Mouse (Mus musculus) NIH3T3 (cell line): Measurements from ENCODE around the gene Grip2.

Experiments
- DNase-seq: peaks from one replicate; pipeline ENCODE4 v3.0.0-alpha.2; 2012; ENCODE audit warnings: low read depth

Gene Grip2

DNA sequence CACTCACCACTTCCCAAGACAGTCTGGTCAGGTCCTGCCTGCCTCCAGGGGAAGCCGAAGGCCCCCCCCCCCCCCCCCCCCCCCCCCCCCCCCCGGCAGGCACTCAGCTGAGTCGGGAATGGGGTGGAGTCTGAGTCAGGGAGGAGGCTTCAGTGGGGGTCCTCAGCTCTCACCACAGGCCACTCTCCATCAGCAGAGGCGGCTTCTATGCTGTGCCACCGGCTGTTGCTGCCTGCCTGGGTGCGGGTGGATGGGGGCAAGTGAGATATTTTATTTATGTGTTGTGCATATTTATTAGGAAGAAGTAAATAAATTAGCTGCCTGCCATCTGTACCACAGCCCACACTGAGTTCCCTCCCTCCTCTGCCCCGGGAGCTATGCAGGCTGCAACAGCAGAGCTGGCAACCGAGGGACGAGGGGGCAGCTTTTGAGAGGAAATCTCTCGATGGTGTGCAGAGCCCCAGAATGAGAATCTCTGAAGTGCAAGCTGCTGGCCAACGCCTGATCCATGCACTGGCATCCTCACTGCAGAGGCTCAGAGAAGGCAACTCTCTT, at the start of gene Grip2:
Gene Grip2 (minus strand): TSS at position 235 of the 555 bp plus-strand sequence.
- no peak for DNase-seq

DNA sequence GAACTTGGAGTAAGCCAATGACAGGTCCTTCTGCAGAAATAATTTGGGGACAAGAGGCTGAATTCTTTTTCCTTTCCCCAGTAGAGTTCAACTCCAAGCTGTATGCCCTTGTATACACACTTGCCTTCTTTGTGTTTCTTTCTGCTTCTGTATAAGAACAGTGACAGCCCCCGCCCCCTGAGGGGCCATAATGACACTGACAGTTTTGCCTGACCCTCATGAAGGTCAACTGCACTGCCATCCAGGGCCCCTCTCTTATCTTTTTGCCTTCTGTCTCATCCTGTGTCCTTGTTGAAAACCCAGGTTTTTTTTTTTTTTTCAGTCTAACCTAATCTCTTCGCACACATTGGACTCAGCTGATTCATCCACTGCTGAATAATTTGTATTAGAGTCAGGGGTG, 45.7 kb upstream of the Grip2 start:
- DNase-seq: no peak

- no peak for DNase-seq
Measured at GRCm38 (mm10) chr6:91868091-91868490, 41.0 kb upstream of the Grip2 start.

DNA sequence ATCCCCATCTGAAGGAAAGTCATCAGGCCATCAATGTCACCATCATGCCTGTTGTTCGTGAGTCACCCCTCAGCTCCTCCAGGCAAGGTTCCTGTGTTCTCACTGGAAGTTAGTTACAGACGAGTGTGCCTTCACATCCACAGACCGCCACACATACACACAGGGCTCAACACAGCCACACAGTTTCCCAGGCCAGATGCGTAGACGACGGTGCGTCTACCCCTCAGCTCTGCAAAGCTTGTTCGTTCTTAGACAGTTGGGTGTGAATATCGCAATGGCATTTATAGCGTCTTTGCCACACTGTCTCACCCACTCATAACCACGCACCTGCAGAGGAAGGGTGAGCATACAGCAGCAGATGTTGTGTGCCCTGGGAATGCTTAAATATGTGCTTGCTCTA, 38.6 kb upstream of the Grip2 start:
- no peak for DNase-seq

DNA sequence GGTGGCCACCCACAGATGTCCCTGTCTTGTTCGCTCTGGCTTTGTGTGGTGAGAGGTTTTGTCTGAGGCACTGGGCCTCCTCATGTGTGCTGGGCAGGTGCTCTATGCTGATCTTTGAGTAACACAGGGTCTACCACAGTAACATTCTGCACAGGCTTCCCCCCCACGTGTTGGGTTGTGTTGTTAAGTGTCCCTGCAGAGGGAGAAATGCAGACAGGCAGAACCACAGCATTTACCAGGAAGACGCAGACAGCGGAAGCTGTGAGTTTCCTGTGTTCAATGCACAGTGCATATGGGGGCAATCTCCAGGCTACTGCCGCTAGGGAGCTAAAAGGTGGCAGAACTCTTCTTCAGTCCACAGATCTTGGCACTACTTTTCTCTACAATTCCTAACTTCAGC, 37.5 kb upstream of the Grip2 start:
- DNase-seq: no peak

GRCm38 (mm10) chr6:91862848-91863247, 35.8 kb upstream of the Grip2 start:
- no peak for DNase-seq

DNA sequence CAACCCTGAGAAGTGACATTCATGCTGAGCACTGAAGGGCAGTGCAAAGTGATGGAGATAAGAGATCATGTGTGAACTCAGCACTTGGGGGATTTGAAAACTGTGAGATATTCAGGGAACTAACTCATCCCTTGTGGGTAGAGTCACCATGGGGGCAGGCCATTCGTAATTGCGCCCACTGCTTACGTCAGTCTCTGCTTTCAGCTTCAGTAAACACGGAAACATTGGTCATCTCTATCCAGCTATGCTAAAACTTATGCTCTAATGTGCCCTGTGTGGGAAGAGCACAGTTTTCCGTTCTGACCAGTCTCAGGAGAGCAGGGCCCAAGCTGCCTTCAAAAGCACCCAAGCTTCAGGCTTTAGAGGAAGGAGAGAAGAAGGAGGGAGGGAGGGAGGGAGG, 31.3 kb upstream of the Grip2 start:
- DNase-seq: peak; percentile 32

- DNase-seq: peak; percentile 73
Measured at GRCm38 (mm10) chr6:91852550-91852949, 25.5 kb upstream of the Grip2 start.

- DNase-seq: no peak
Measured at GRCm38 (mm10) chr6:91843628-91844153, 16.6 kb upstream of the Grip2 start.

DNA sequence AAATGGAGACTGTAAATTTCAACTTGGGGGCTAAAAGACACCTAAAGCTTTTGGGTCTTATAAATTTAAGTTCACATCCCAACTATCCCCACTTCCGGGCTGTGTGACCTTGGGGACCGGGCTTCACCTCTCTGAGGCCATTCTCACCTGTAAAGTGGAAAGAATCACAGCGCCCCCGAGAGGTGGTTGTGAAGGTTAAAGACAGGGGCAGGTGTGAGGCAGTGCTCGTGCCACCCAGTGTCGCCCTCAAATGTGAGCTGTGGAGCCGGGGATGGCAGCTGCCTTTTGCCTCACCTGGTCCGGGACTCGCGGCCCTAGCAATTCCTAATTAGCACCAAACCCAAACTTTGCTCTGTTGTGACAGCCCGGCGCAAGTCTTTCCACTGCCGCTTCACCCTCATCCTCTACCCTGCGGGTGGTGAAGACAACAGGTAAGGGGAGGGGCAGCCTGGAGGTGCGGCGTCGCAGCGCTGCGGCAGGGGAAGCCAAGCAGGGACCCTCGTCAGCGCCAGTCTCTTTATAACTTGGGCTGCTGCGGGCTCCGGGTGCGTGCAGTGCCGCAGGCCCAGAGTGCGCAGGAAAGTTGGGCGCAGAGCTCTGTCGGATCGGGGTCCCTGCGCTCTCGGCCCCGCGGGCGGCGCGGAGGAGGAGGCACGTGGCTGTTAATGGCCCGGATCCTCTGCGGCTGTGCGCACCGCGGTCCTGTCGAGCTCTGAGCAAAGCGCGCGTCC, 16.0 kb upstream of the Grip2 start:
- DNase-seq: no peak

DNA sequence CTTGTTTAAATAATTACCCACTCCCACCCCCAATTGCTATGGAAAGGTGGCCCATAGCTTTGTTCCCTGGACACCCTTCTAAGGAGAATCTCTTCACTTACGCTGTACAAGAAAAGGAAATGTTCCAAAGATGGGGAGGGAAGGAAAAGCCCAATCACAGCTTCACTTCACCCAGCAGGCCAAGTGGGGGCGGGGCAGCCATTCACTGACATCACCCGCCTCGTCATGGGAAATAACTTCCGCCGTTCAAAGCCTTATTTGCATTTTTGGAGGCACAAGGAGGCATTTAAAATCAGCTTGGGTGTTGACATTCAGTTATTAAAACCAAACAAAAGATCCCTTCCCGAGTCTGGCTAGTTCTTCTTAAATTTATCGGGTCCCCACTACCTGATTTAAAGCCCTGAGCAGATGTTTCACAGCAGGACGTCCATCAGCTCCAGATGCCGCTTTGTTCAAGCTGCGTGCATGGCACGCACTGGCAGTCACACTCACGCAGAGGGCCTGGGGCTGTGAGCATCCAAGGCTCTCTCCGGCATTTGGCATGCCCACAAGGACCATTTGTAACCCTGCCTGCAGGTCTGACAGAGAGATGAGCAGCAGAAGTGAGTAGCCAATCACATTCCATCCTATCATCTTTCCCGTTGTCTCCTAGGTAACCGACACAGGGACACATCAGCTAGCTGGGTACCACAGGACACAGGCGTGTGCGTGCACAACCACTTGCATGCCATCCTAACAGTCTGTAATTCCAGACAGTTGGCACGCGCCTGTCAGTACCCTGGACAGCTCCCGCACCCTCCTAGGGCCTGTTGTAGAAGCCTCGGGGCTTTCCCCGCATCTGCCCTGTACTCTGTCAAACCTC, 12.2 kb upstream of the Grip2 start:
- peak; percentile 90 for DNase-seq

DNA sequence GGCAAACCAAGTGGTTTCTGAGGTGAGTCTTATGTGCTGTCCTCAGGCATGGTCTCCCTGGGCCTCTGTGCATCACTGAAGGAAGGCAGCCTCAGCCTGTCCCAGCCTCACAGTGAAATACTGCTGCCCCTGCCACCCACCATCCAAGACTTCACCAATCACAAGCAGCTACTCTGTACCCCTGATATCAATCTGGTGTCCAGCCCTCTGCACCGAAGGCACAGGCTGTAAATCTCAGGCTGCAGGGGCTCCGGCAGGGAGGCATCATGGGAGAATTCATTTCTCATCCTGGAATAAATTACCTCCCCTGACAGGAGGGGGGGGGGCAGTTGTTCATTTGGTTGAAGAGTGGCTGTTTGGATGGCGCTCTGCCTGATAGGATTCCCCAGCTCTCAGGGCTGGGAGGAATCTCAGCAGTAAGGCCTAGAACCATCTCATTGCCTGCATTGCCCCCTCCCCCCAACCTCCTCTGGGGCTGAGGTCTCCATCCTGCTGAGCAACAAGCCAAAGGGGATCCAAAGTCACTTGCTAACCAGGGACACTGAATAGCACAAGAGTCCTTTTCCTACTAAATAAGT, 5.9 kb upstream of the Grip2 start:
- DNase-seq: no peak

- no peak for DNase-seq
Measured at GRCm38 (mm10) chr6:91827926-91828325, 876 bp upstream of the Grip2 start.

GRCm38 (mm10) chr6:91818271-91818670, 8.8 kb downstream of the Grip2 start:
- no peak for DNase-seq

DNA sequence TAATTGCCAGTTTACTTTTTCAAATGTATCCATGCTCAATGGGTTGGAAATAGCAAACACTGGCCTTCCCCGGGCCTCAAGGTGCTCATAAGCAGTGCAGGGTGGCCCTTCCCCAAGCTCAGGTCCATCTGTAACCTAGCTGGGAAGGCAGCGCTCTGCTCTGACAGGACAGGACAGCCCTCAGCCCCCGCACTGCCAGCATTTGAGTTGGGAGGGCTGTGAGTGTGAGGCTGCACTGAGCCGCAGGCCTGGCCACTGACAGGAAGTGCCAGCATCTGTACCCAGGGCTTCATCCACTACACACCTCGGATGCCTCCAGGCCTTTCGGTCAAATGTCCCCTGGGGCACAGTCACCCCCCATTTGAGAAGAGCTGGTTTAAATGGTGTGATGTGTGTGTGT, 11.1 kb downstream of the Grip2 start:
- DNase-seq: no peak

DNA sequence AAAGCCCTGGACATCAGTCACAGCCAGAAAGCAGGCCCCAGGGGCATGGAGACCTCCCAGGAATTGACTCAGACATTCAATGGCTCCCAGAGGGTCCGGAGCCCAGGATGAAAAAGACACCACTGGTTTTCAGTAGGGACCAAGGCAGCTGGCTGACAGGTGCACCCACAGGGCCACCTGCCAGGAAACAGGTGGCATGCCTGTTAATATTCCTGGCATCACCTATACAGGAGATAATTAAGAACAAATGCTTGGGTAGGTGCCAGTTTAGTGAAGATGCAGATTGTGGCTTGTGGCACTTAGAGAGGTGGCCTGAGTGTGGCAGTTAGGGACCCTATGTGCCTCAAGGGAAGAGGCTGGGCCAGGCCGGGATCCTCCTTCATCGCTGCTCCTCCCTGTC, 13.4 kb downstream of the Grip2 start:
- no peak for DNase-seq

GRCm38 (mm10) chr6:91810007-91810406, 17.0 kb downstream of the Grip2 start:
- no peak for DNase-seq

- DNase-seq: peak; percentile 26
Measured at GRCm38 (mm10) chr6:91808022-91808421, 19.0 kb downstream of the Grip2 start.

DNA sequence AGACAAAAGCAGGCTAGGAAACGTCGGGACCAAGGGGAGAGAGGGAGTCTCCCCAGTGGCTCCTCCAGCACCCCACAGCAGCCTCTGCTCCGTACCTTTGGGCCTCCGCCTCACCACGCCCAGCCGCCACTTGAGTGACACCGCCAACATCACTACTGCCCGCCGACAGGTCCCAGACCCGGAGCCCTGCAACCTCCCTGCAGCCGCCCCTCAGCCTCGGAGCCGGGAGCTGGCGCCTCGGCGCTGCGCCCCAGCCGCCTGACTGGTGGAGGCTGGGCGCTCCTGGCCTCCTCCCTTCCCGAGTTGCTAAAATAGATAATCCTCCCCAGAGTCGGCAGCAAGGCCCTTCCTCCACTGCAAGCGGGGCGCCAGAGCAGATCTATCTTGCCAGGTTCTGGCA, 19.9 kb downstream of the Grip2 start:
- no peak for DNase-seq

DNA sequence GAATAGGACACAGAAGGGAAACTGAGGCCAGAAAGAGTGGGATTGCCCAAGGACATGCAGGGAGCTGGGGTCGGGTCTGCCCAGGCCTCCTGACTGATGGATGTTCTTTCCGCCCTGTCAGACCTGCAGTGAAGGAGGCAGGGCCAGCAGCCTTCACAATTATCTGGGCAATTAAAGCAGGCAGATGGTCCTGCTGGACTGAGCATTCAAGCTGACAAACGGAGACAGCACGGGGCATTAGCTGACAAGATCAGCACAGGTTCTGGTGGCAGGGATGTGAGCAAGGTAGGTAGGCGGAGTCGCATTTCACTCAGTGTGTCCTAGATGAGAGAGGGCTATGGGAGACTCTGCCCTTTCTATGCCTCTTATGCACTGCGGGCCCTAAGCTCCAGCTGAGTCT, 22.9 kb downstream of the Grip2 start:
- no peak for DNase-seq

DNA sequence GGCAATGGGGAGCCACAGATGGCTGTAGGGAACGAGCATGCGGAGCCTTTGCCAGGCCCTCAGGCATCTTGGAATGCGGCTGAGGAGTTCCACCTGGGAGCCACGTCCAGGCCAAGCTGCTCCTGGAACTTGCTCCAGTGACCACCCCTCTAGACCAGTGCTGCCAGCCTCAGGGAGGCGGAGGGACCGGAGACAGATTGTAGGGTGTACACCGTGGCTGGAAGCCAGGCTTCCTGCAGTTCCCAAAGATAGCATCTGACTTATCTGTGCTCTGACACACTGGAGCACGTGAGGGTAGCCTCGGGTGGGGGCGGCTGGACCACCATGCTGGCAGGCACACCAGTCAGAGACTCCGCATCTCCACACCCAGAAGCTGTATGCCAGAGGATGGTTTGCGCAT, 28.6 kb downstream of the Grip2 start:
- no peak for DNase-seq

GRCm38 (mm10) chr6:91796736-91797135, 30.3 kb downstream of the Grip2 start:
- DNase-seq: no peak

DNA sequence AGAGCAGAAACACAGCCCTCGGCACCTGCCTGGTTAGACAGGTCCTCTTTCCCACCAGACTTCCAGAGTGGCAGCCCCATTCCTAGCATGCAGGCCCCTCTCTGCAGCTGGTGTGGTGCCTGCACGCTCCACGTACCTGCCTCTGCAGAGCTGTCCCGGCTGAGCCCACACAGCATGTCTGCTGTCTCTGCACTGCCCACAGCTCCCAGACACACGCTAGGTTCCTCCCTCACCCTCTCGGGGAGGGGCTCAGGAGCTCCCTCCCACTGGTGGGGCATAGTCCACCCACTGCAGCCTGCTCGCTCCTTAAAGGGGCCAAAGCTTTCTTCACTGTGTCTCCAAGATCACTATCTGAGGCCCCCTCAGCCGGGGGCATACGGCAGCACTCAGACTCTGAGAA, 31.0 kb downstream of the Grip2 start:
- no peak for DNase-seq
